Comparison of ENCODE assay signal across 23 mouse cellular contexts in genomic region chr10:75210841-75211240, GRCm38 (mm10). TPM values are rescaled to one million over a fixed set of nuclear protein-coding genes. Genes with fewer than 3 reads are reported as not detected.
A peak's percentile ranks its signal among the peaks of the same experiment; 100 is the strongest.
DNase-seq lines count a peak whose midpoint lies in the region; ATAC-seq lines count a peak whose summit lies in the region.
"Had no signal": no experiment of that assay in that cellular context is flagged by ENCODE, and none has a peak within 500 bp of the region (broad histone marks: within the 10 kb centered on the region; RNA-seq: fewer than 3 reads in every experiment).

No protein-coding gene starts in this region.

- H3K27ac ChIP-seq in midbrain, embryonic 14.5 days (replicated peaks; ENCODE audit: low read depth, low read length) = peak overlapping the region; percentile 97; the same call in 1 of the 2 replicates
- H3K27ac ChIP-seq in midbrain, embryonic 10.5 days (replicated peaks) = no peak overlapping the region
- H3K27ac ChIP-seq in intestine, embryonic 15.5 days = peak overlapping the region; percentile 72; the same call in 1 of the 2 replicates
- H3K27ac ChIP-seq in neural tube, embryonic 15.5 days (replicated peaks) = peak overlapping the region; percentile 100; the same call in 1 of the 2 replicates
- H3K27ac ChIP-seq: liver, embryonic 13.5 days had no signal

- no peak for ATAC-seq in midbrain, embryonic 14.5 days (ENCODE audit: low FRiP score, low TSS enrichment)
- ATAC-seq in intestine, embryonic 15.5 days = no peak
- no peak for ATAC-seq in neural tube, embryonic 15.5 days (ENCODE audit: low FRiP score)
- no peak for ATAC-seq in activated CD4-positive, CD25-positive, alpha-beta regulatory T cell, adult 4 months

- H3K4me1 ChIP-seq in midbrain, embryonic 14.5 days (ENCODE audit: control insufficient read depth, insufficient read depth, low read length) = peaks cover 15% of the 10 kb centered on the region
- H3K4me1 ChIP-seq in midbrain, embryonic 10.5 days = peaks cover 15% of the 10 kb centered on the region
- H3K4me1 ChIP-seq in intestine, embryonic 15.5 days (replicated peaks) = peaks cover 4% of the 10 kb centered on the region; the same call in 1 of the 2 replicates
- H3K4me1 ChIP-seq in neural tube, embryonic 15.5 days = peaks cover 16% of the 10 kb centered on the region

- intact Hi-C loops in heart, postnatal 14 days (cut with DNase I) = no loop called here

- no peaks in the 10 kb centered on the region for H3K27me3 ChIP-seq in midbrain, embryonic 14.5 days (ENCODE audit: control insufficient read depth, insufficient read depth, low read length)
- H3K27me3 ChIP-seq in midbrain, embryonic 10.5 days (ENCODE audit: low read depth, poor library complexity, severe bottlenecking) = no peaks in the 10 kb centered on the region
- H3K27me3 ChIP-seq in intestine, embryonic 15.5 days (replicated peaks) = no peaks in the 10 kb centered on the region
- H3K27me3 ChIP-seq in neural tube, embryonic 15.5 days (replicated peaks) = no peaks in the 10 kb centered on the region
- H3K27me3 ChIP-seq: embryonic facial prominence, embryonic 13.5 days; hindbrain, embryonic 12.5 days; limb, embryonic 15.5 days; liver, embryonic 13.5 days had no signal

- H3K4me2 ChIP-seq in midbrain, embryonic 14.5 days (ENCODE audit: low read length) = no peak overlapping the region
- no peak overlapping the region for H3K4me2 ChIP-seq in intestine, embryonic 15.5 days (replicated peaks)
- no peak overlapping the region for H3K4me2 ChIP-seq in neural tube, embryonic 15.5 days

- H3K9me3 ChIP-seq in midbrain, embryonic 14.5 days (ENCODE audit: control insufficient read depth, low read length) = no peaks in the 10 kb centered on the region
- H3K9me3 ChIP-seq in midbrain, embryonic 10.5 days (replicated peaks) = no peaks in the 10 kb centered on the region
- H3K9me3 ChIP-seq in intestine, embryonic 15.5 days = no peaks in the 10 kb centered on the region
- H3K9me3 ChIP-seq in neural tube, embryonic 15.5 days (replicated peaks) = no peaks in the 10 kb centered on the region
- H3K9me3 ChIP-seq: embryonic facial prominence, embryonic 13.5 days; forebrain, embryonic 10.5 days; hindbrain, embryonic 12.5 days; limb, embryonic 10.5 days; limb, embryonic 15.5 days; liver, embryonic 13.5 days had no signal

- H3K36me3 ChIP-seq in midbrain, embryonic 14.5 days (ENCODE audit: control insufficient read depth, insufficient read depth, low read length) = no peaks in the 10 kb centered on the region
- no peaks in the 10 kb centered on the region for H3K36me3 ChIP-seq in midbrain, embryonic 10.5 days
- H3K36me3 ChIP-seq in intestine, embryonic 15.5 days = no peaks in the 10 kb centered on the region
- H3K36me3 ChIP-seq in neural tube, embryonic 15.5 days = no peaks in the 10 kb centered on the region
- H3K36me3 ChIP-seq: embryonic facial prominence, embryonic 13.5 days; hindbrain, embryonic 12.5 days; limb, embryonic 10.5 days; limb, embryonic 15.5 days; liver, embryonic 13.5 days had no signal

- H3K4me3 ChIP-seq in midbrain, embryonic 14.5 days (replicated peaks; ENCODE audit: low read depth, low read length) = no peak overlapping the region
- H3K4me3 ChIP-seq in midbrain, embryonic 10.5 days = no peak overlapping the region
- H3K4me3 ChIP-seq in intestine, embryonic 15.5 days (replicated peaks) = no peak overlapping the region
- H3K4me3 ChIP-seq in neural tube, embryonic 15.5 days (replicated peaks) = no peak overlapping the region

- no peak overlapping the region for H3K9ac ChIP-seq in midbrain, embryonic 14.5 days (replicated peaks; ENCODE audit: low read length)
- no peak overlapping the region for H3K9ac ChIP-seq in intestine, embryonic 15.5 days
- no peak overlapping the region for H3K9ac ChIP-seq in neural tube, embryonic 15.5 days (replicated peaks)
- H3K9ac ChIP-seq: hindbrain, embryonic 12.5 days had no signal

- peak; percentile 54 for DNase-seq in heart, adult 11 months
- DNase-seq in heart, postnatal 14 days = no peak
- no peak for DNase-seq in midbrain, embryonic 14.5 days
- DNase-seq in midbrain, embryonic 10.5 days (ENCODE audit: low spot score) = no peak
- DNase-seq: adrenal gland, postnatal 10 days; B cell, adult 2 months; cerebellum, adult 8-10 months; gastrocnemius, postnatal 10 days; kidney, adult 11 months; kidney, postnatal 14 days; layer of hippocampus, adult 9-11 months; liver, embryonic 13.5 days; lung, adult 18-20 months; lung, postnatal 10 days; thymus, postnatal 36 days had no signal

- 90% methylated on average over 3 of the region's 3 CpGs for WGBS in midbrain, embryonic 14.5 days
- WGBS in midbrain, embryonic 10.5 days = 91% methylated on average over 3 of the region's 3 CpGs
- 73% methylated on average over 3 of the region's 3 CpGs for WGBS in intestine, embryonic 15.5 days
- WGBS in neural tube, embryonic 15.5 days = 91% methylated on average over 3 of the region's 3 CpGs

RNA-seq across cellular contexts. Expression of gene Specc1l, which starts 1.0 kb away (rescaled TPM):
- total RNA-seq in heart, postnatal 14 days (2021) = 10 to 100 TPM; 38.3 to 42.9 TPM
- 25.4 and 30.9 TPM in 2 replicates for polyA plus RNA-seq in midbrain, embryonic 14.5 days (2014; fragmentation: Nextera tagmentation; extraction: Ambion mirVana)
- 34.9 and 42.7 TPM in 2 replicates for polyA plus RNA-seq in midbrain, embryonic 10.5 days (2016; fragmentation: Nextera tagmentation; extraction: Ambion mirVana)
- polyA plus RNA-seq in intestine, embryonic 15.5 days (2015; fragmentation: Nextera tagmentation; extraction: Ambion mirVana) = 25.8 and 27.4 TPM in 2 replicates
- polyA plus RNA-seq in neural tube, embryonic 15.5 days (2015; fragmentation: Nextera tagmentation; extraction: Ambion mirVana) = 25.1 and 25.2 TPM in 2 replicates
- polyA plus RNA-seq in activated CD4-positive, CD25-positive, alpha-beta regulatory T cell, adult 4 months (2017; shearing (Covaris generic)) = 10 to 100 TPM; 10.4 to 14.0 TPM
